Mouse (Mus musculus): ENCODE results near the gene Fam20a. TPM values are rescaled to one million over a fixed set of nuclear protein-coding genes. Genes with fewer than 3 reads are reported as not detected.

Fam20a gene
- total and polyA plus RNA-seq, 3 experiments = 5.8 to 6.3 (median 6.1) TPM

DNA sequence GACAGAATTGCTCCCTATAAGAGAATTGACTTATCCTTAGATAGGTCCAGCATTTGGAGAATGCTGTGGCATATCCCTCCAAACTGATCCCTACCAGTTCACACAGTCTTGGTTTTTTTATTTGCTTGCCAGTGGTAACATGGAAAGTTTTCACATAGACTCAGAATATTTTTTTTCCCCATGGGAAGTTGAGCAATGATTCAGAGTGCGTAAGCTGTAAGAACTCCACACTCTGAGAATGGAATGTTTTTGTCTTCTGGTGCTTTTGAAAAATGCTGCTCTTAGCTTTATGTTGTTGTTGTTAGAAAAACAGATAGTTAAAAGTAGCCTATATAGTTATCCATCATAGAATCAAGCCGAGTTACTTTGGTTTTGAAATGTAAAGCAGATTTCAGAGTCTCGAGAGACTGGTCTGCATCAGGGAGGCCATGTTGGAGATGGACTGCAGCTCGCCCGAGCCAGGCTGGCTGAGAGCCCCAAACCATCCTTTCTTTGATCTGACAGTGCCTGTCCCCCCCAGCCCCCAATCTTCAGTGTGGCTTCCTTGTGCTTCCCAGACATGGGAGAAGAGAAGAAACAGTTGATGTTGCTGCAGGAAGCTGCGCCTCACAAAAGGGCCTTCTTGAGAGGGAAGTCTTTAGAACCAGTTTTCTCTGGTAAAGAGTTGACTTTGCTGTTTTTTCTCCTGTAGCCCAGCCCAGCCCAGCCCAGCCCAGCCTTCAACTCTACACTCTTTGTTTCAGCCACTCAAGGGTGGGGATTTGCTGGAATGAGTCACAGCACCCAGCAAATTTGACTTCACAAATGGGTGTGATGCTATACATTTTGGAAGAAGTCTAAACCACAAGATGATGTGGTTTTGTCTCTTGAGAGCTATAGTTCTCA lies 50.7 kb downstream of the Fam20a start:
- no peaks in the 10 kb centered on the region for H3K27me3 ChIP-seq (ENCODE audit: control insufficient read depth, insufficient read depth, low read length)
- TF ChIP-seq CTCF (IDR thresholded peaks at IDR 0.05) (no peak), POLR2A (IDR thresholded peaks at IDR 0.05; ENCODE audit: insufficient read depth, low read depth, low read length) (no peak), EP300 (IDR thresholded peaks at IDR 0.05; ENCODE audit: insufficient read depth, low read depth, low read length) (no peak)
- no peak for DNase-seq
- H3K4me3 ChIP-seq = no peak overlapping the region
- H3K9ac ChIP-seq (ENCODE audit: low read depth, low read length) = no peak overlapping the region
- peaks cover 18% of the 10 kb centered on the region for H3K36me3 ChIP-seq (ENCODE audit: control insufficient read depth, insufficient read depth, low read length)
- intact Hi-C loops (cut with DNase I) = loop anchor here (2.0 to 10.0 kb wide), 2 partner anchors 49 to 593 kb away; no protein-coding TSS in a partner anchor
- H3K79me2 ChIP-seq (replicated peaks; ENCODE audit: control insufficient read depth, insufficient read depth, low read length) = no peaks in the 10 kb centered on the region
- peaks cover 20% of the 10 kb centered on the region for H3K4me1 ChIP-seq (ENCODE audit: control insufficient read depth, insufficient read depth, low read length)
- 67% methylated on average over 6 of the region's 6 CpGs for WGBS
- H3K27ac ChIP-seq = peak overlapping the region; percentile 73

- peak overlapping the region; percentile 11 for H3K9ac ChIP-seq (ENCODE audit: low read depth, low read length)
- intact Hi-C loops (cut with DNase I) = loop anchor here (1.0 to 10.0 kb wide), 3 partner anchors 51 to 595 kb away; no protein-coding TSS in a partner anchor
- peak overlapping the region; percentile 73 for H3K27ac ChIP-seq
- peaks cover 20% of the 10 kb centered on the region for H3K4me1 ChIP-seq (ENCODE audit: control insufficient read depth, insufficient read depth, low read length)
- no peak overlapping the region for H3K4me3 ChIP-seq
- DNase-seq = peak; percentile 34 to 51
- no peaks in the 10 kb centered on the region for H3K79me2 ChIP-seq (replicated peaks; ENCODE audit: control insufficient read depth, insufficient read depth, low read length)
- 29% methylated on average over 14 of the region's 14 CpGs for WGBS
- peaks cover 21% of the 10 kb centered on the region for H3K36me3 ChIP-seq (ENCODE audit: control insufficient read depth, insufficient read depth, low read length)
- TF ChIP-seq EP300 (IDR thresholded peaks at IDR 0.05; ENCODE audit: insufficient read depth, low read depth, low read length) (peak; percentile 58; the same call in 1 of the 2 replicates), POLR2A (IDR thresholded peaks at IDR 0.05; ENCODE audit: insufficient read depth, low read depth, low read length) (no peak), CTCF (IDR thresholded peaks at IDR 0.05) (peak; percentile 77)
- H3K27me3 ChIP-seq (ENCODE audit: control insufficient read depth, insufficient read depth, low read length) = no peaks in the 10 kb centered on the region
Observed at GRCm38 (mm10) chr11:109670026-109670916, 51.8 kb downstream of the Fam20a start.

DNA sequence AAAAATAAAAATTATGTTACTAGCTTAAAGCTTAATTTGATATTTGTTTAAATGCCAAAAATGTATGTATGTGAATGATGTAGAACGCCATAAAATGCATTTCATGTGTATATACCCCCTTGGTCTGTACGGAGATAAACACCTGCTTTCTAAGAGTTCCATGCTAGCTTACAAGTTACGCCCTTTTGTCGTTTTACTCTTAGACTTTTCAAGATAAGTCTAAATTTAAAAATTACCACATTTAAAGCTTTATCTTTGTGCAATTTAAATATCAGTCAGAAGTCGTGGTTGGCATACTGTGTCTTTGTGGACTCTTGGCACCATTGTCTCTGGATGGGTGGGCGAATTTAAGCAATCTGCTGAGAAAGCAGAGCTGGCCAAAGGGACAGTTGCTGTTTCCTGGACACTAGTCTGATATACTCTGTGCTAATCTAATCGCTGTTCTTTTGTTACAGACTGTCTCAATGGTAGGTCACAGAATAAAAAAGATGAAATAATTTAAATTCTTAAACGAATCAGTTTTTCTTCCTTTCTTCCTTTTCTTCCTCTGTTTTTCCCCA lies 52.9 kb downstream of the Fam20a start:
- no peak for DNase-seq
- no peak for TF ChIP-seq POLR2A (IDR thresholded peaks at IDR 0.05; ENCODE audit: insufficient read depth, low read depth, low read length)
- TF ChIP-seq CTCF (IDR thresholded peaks at IDR 0.05) = no peak
- TF ChIP-seq EP300 (IDR thresholded peaks at IDR 0.05; ENCODE audit: insufficient read depth, low read depth, low read length) = no peak
- H3K36me3 ChIP-seq (ENCODE audit: control insufficient read depth, insufficient read depth, low read length) = peaks cover 24% of the 10 kb centered on the region
- H3K4me1 ChIP-seq (ENCODE audit: control insufficient read depth, insufficient read depth, low read length) = peaks cover 20% of the 10 kb centered on the region
- H3K79me2 ChIP-seq (replicated peaks; ENCODE audit: control insufficient read depth, insufficient read depth, low read length) = 0 out of 2 replicates have a peak, but pooled peaks cover 1% of the 10 kb centered on the region
- H3K4me3 ChIP-seq = no peak overlapping the region
- no peaks in the 10 kb centered on the region for H3K27me3 ChIP-seq (ENCODE audit: control insufficient read depth, insufficient read depth, low read length)
- H3K27ac ChIP-seq = peak overlapping the region; percentile 58
- 60% methylated on average over 8 of the region's 8 CpGs for WGBS
- intact Hi-C loops (cut with DNase I) = no loop called here
- no peak overlapping the region for H3K9ac ChIP-seq (ENCODE audit: low read depth, low read length)

DNA sequence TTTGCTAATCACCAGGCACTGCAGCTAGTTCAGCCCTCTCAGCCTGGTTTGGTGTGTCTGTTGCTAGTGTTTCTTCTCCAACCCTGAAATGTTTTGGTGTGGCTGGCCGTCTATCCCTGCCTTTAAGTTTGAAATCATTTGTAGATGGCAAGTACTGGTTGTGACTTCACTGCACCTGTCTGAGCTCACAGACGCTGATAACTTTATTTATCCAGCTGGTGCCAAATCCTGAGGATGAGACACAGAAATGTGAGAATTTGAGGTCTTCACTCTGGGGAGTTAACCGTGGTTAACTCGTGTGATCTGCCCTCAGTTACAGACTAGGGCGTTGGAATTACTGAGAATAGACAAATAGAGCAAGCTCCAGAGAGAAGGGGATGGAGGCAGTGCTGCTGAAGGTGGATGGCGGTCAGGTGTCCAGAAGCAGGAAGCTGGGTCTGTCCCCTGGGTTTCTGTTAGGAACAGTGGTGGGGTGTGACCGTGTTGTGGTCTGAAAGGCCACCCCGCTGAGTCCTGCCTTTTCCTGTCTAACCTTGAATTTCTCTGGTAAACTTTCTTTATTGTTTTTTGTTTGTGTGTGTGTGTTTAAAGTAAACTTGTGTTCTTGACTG lies 53.9 kb downstream of the Fam20a start:
- H3K27me3 ChIP-seq (ENCODE audit: control insufficient read depth, insufficient read depth, low read length) = no peaks in the 10 kb centered on the region
- 42% methylated on average over 8 of the region's 8 CpGs for WGBS
- DNase-seq = no peak
- intact Hi-C loops (cut with DNase I) = no loop called here
- peak overlapping the region; percentile 26 for H3K27ac ChIP-seq
- H3K79me2 ChIP-seq (replicated peaks; ENCODE audit: control insufficient read depth, insufficient read depth, low read length) = 0 out of 2 replicates have a peak, but pooled peaks cover 1% of the 10 kb centered on the region
- peaks cover 27% of the 10 kb centered on the region for H3K36me3 ChIP-seq (ENCODE audit: control insufficient read depth, insufficient read depth, low read length)
- peaks cover 18% of the 10 kb centered on the region for H3K4me1 ChIP-seq (ENCODE audit: control insufficient read depth, insufficient read depth, low read length)
- TF ChIP-seq POLR2A (IDR thresholded peaks at IDR 0.05; ENCODE audit: insufficient read depth, low read depth, low read length) (no peak), EP300 (IDR thresholded peaks at IDR 0.05; ENCODE audit: insufficient read depth, low read depth, low read length) (no peak), CTCF (IDR thresholded peaks at IDR 0.05) (no peak)
- H3K4me3 ChIP-seq = no peak overlapping the region
- no peak overlapping the region for H3K9ac ChIP-seq (ENCODE audit: low read depth, low read length)

- Histone ChIP-seq H3K27ac (no peak overlapping the region), H3K79me2 (replicated peaks; ENCODE audit: control insufficient read depth, insufficient read depth, low read length) (0 out of 2 replicates have a peak, but pooled peaks cover 1% of the 10 kb centered on the region), H3K36me3 (ENCODE audit: control insufficient read depth, insufficient read depth, low read length) (peaks cover 31% of the 10 kb centered on the region), H3K4me1 (ENCODE audit: control insufficient read depth, insufficient read depth, low read length) (peaks cover 16% of the 10 kb centered on the region), H3K4me3 (no peak overlapping the region), H3K27me3 (ENCODE audit: control insufficient read depth, insufficient read depth, low read length) (no peaks in the 10 kb centered on the region), H3K9ac (ENCODE audit: low read depth, low read length) (no peak overlapping the region)
- intact Hi-C loops (cut with DNase I) = loop anchor here (2.0 kb wide), 1 partner anchor 15 kb away; no protein-coding TSS in a partner anchor
- WGBS = 74% methylated on average over 19 of the region's 19 CpGs
- DNase-seq = no peak
- TF ChIP-seq CTCF (IDR thresholded peaks at IDR 0.05) (no peak), POLR2A (IDR thresholded peaks at IDR 0.05; ENCODE audit: insufficient read depth, low read depth, low read length) (no peak), EP300 (IDR thresholded peaks at IDR 0.05; ENCODE audit: insufficient read depth, low read depth, low read length) (no peak)
Observed at GRCm38 (mm10) chr11:109667371-109667770, 54.7 kb downstream of the Fam20a start.
